Mouse (Mus musculus): ENCODE results near the gene Pdlim7.

GRCm38 (mm10) chr13:55510332-55510667 lies 3.2 kb downstream of the Pdlim7 start:
- TF ChIP-seq GATA1 (IDR thresholded peaks at IDR 0.05; ENCODE audit: low read length) = no peak
- TF ChIP-seq TAL1 (IDR thresholded peaks at IDR 0.05; ENCODE audit: low read length) = no peak

Data from erythroblast, embryonic 14.5 days (primary cell).